Mouse (Mus musculus): Measurements from ENCODE around the gene Negr1.
A peak's percentile ranks its signal among the peaks of the same experiment; 100 is the strongest.

The Negr1 gene

DNA sequence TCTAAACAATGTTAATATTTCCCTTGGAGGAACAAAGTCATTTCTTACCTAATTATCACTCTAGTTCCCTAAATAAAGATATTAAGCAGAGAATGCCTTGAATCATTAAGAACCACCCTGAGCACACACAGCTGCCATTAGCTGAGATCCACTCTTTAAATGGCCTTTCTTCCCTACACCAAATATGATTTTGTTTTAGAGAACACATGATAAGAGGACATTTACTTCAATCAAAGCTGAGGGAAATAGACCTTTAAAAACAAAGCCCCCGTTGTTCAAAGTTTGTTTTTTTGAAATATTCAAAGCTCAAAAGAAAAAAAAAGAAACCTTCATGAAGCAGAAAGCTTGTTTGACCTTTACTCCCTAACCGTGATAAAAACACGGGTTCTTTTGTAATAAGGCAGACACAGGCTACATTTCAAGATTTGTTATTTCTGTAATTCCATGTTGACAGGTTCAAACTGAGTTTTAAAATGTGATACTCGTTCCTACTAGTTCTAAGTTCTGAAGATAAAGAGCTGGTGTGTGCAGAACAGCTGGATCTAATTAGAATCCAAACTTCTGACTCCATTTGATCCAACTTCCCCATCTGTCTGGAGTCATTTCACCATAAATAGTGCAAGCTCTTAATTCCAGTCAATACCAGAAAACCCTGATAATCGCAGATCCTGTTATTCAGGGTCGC is 544.1 kb downstream of the Negr1 start:
- DNase-seq (ENCODE audit: low read depth, low spot score): peak; percentile 62

DNA sequence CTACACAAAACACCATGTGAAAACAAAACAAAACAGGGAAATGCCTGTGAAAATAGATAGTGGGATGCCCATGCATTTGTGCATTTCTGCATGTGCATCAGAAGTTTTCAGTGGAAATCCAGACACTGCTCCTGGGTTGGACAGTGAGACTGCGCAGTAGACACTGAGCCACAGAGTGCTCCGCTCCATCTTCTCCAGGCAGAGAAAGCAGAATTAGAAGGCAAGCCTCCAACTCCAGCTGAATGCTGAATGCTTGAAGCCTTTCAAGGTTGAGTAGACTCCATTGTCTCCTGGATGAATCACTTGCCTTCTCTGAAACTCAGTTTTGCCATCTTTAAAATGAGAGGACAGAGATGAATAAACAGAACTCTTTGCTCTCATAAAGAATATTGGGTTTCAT is 546.6 kb downstream of the Negr1 start:
- DNase-seq (ENCODE audit: low read depth, low spot score): no peak

GRCm38 (mm10) chr3:157109308-157109707 is 547.7 kb downstream of the Negr1 start:
- DNase-seq (ENCODE audit: low read depth, low spot score): peak; percentile 43

- DNase-seq (ENCODE audit: low read depth, low spot score): no peak
Measured at GRCm38 (mm10) chr3:157115105-157115760, 553.6 kb downstream of the Negr1 start.

- no peak for DNase-seq (ENCODE audit: low read depth, low spot score)
Measured at GRCm38 (mm10) chr3:157116024-157116423, 554.4 kb downstream of the Negr1 start.

- DNase-seq (ENCODE audit: low read depth, low spot score): peak; percentile 27
Measured at GRCm38 (mm10) chr3:157119916-157120315, 558.3 kb downstream of the Negr1 start.

- no peak for DNase-seq (ENCODE audit: low read depth, low spot score)
Measured at GRCm38 (mm10) chr3:157146124-157146855, 584.7 kb downstream of the Negr1 start.

GRCm38 (mm10) chr3:157154902-157155301 is 593.3 kb downstream of the Negr1 start:
- no peak for DNase-seq (ENCODE audit: low read depth, low spot score)

- DNase-seq (ENCODE audit: low read depth, low spot score): no peak
Measured at GRCm38 (mm10) chr3:157155513-157155912, 593.9 kb downstream of the Negr1 start.

DNA sequence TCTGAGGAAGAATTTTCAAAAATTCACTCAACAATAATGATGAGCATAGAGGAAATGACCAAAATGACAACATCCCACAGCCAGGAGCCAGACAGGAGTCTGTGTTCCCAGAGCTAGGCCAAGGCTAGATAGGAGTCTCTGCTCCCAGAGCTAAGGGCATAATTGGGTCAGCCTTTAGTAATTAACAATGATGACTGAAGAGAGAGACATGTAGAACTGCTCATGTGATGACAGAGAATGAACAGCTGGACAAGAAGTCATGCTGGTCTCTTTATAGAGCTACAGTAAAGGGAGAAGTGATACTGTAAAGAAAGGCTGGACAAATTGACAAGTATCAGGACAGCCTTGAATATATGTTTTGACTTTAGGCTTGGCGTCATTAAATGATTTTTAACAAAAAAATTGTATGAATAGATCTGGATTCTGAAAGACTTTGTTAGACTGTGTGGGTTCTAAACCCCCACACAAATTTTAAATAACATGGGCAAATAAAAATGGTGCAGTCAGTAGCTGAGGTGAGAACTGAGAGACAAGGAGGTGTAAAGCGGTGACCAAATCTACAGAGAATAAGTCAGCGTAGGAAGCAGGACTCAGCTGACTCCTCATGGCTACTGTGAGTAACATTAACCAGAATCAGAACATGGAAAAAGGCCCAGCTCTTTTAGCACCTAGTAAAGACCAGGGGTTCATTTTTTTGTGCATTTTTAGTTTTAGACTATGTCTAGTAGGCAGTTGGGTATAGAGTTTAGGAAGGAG is 603.4 kb downstream of the Negr1 start:
- DNase-seq (ENCODE audit: low read depth, low spot score): no peak

DNA sequence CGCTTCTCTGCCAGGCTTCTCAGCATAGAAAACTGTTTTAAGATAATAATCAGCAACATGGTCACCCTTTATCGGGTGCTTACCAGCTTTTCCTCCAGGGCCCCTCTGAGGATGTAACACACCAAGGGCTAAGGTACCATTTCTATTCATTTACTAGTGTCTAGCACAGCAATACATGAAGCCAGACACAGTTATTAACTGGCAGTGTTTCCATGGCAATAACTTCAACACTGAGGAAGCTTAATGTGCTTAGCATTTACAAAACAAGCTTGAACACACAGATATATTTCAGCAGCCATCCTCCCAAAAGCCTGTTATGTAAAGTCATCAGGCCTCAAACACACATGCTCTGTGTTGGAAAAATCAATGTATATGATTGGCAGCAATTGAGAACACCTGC is 620.4 kb downstream of the Negr1 start:
- no peak for DNase-seq (ENCODE audit: low read depth, low spot score)

DNA sequence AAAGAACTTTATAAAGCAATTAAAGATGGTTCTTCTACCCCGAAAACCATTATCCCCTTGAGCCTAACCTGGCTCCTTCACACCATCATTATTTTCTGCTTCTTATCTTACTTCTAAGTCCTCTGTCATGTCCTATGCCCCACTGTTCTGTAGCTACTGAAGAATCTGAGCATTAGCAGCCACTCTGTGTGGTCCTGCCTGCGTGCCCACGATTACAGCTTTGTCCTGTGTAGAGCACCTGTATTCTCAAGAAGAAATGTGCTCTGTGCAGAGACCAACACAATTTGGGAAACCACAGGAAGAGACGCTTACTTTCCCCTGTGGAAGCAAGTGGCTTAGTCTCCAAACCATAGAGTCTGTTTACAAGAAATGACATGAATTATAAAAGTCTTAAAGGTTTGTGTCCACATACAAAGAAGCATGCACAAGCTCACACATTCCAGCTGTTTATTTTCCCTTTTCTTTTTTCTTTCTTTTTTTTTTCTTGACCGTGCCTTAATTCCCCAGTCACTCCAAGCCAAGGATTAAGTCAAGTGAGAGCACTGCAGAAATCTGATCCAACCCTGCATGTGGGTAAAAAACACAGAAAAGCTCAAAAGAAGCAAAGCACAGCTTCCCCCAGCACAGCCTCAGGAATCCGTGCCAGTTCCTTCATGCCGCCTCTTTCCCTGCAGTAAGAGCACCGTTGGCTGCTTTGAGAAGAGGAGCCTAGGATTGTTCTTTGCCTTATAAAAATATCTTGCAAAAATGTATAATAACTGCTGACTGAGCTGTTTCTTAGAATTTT is 627.5 kb downstream of the Negr1 start:
- DNase-seq (ENCODE audit: low read depth, low spot score): no peak

- DNase-seq (ENCODE audit: low read depth, low spot score): no peak
Measured at GRCm38 (mm10) chr3:157189834-157190233, 628.2 kb downstream of the Negr1 start.

DNA sequence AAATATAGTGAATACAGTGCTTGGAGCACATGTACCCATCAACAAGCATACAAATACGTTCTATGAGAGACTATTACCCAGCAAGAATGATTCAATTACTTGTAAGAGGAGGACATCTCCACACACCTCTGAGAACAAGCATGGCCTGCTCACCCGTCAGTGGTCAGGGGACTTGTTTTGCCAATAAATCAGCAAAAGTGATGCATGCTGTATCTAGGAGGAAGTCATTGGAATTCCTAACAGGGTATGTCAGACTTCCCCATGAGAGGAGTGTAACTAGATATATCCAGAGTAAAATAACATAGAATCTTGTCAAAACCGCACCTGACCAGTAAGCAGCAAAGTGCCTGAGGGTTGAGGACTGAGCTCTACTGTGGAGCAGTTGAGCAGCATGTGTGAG is 629.0 kb downstream of the Negr1 start:
- peak; percentile 27 for DNase-seq (ENCODE audit: low read depth, low spot score)

- DNase-seq (ENCODE audit: low read depth, low spot score): no peak
Measured at GRCm38 (mm10) chr3:157192021-157192420, 630.4 kb downstream of the Negr1 start.

GRCm38 (mm10) chr3:157193141-157193540 is 631.5 kb downstream of the Negr1 start:
- no peak for DNase-seq (ENCODE audit: low read depth, low spot score)

DNA sequence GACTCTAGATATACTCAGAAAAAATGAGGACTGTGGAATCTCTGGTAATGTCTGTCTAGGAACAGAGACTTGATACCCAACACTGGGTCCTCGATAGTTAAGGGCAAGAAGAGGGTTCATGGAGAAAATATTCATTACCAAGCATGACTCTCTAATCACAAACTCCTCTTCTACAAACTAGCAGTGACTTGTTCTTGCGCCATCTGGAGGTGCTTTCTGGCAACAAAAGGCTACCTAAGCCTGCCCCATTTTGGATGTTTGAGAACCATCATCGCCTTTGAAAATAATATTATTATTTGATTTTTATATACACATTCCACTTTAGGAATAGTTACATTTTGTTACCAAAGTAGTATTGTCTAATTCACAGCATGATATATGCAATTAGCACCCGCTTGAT is 637.1 kb downstream of the Negr1 start:
- no peak for DNase-seq (ENCODE audit: low read depth, low spot score)

DNA sequence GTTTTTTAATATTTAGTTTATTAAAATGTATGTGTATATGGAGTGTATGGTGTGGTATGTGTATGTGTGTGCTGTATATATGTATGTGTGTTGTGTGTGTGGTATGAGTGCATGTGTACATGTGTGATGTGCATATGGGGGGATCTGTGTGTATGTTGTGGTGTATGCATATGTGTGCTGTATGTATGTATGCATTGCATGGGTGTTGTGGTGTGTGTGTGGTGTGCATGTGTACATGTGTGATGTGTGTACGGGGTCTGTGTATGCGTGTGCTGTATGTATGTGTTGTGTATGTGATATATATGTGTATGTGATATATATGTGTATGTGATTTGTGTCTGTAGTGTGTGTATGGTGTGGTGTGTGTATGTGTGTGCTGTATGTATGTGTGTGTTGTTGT is 640.1 kb downstream of the Negr1 start:
- no peak for DNase-seq (ENCODE audit: low read depth, low spot score)

GRCm38 (mm10) chr3:157203573-157203972 is 642.0 kb downstream of the Negr1 start:
- DNase-seq (ENCODE audit: low read depth, low spot score): no peak

DNA sequence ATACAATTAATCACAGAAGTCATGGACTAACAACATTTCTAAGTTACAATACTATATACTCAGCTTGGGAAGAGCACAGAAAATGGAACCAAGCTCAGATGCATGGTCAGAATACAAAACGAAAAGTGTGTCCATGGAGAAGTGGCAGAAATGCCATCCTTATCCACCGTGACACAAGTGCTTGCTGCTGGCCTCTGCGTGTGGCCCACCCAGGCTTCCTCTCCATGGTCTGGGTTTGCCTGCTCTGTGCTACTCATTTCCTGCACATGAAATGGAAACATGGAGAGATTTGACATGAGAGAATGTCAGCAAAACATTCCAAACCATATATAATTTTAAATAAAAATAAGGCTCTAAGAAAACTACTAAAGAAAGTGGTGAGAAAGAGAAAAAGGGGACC is 645.2 kb downstream of the Negr1 start:
- no peak for DNase-seq (ENCODE audit: low read depth, low spot score)

GRCm38 (mm10) chr3:157208966-157209365 is 647.4 kb downstream of the Negr1 start:
- no peak for DNase-seq (ENCODE audit: low read depth, low spot score)

Data from mesoderm, embryonic 11.5 days (tissue).